Mouse (Mus musculus) C2C12 (cell line): ENCODE results near the gene Ccdc151.

ENCODE experiments used
- CTCF ChIP-seq: IDR thresholded peaks from one replicate; pipeline ENCODE4 v1.5.1; 2011; ENCODE audit not compliant: control insufficient read depth, insufficient read depth, insufficient read length
- MYOD1 ChIP-seq: IDR thresholded peaks from one replicate; pipeline ENCODE4 v1.6.1; 2011; ENCODE audit warnings: low read depth; ENCODE audit not compliant: control insufficient read depth, insufficient read length

DNA sequence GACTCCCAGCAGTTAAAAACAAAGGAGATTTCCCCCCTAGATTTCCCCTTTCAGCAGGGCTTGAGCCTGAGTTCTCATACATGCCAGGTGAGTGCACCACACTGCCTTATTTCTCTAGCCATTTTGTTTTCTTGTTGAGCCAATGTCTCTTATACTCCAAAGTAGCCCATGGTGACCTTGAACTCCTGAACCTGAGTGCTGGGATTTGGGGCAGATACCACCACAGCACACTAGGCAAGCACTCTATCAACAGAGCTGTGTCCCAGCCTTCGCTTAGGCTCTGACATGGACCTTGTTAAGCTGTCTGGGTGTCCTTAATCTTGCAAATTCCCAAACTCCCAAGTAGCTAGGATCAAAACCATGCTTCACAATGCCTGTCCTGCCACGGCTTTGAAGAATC, 39.4 kb upstream of the Ccdc151 start:
- TF ChIP-seq CTCF: no peak
- no peak for TF ChIP-seq MYOD1
